Mouse (Mus musculus) testis, adult 2 months (tissue): ENCODE data around the gene Pknox1.
"Not testable (repeated sequence)": the region's sequence is repeated elsewhere in the genome, so short reads cannot be mapped to it uniquely, and the experiment has no call there.

Experiments used
- CTCF ChIP-seq: fragments of 200-500 bp; IDR thresholded peaks from 2 replicates; pipeline ENCODE4 v1.5.1; 2012; ENCODE audit warnings: low read depth, mild to moderate bottlenecking, inconsistent platforms, low read length, moderate library complexity; ENCODE audit not compliant: control insufficient read depth, insufficient read depth, insufficient replicate concordance
- POLR2A ChIP-seq: fragments of 200-500 bp; IDR thresholded peaks from 2 replicates; pipeline ENCODE4 v1.6.1; 2012; ENCODE audit warnings: low read depth, mild to moderate bottlenecking, inconsistent platforms, low read length, moderate library complexity; ENCODE audit not compliant: control insufficient read depth

DNA sequence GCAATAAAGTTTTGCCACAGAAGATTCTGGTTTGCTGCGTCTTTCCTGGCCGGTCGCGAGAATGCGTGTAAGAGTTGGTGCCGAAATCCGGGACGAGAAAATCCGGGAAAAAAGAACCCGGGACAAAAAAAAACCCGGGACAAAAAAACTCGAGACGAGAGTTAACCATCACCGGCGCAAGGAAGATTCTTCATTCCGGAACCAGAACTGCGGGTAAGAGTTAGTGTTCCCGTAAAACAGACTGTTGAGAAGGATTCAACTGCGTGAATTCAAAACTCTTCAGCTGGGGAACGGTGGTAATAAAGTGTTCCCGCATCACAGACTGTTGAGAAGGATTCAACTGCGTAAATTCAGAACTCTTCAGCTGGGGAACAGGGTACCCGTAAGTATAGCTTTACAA lies 11.9 kb upstream of the Pknox1 start:
- TF ChIP-seq CTCF, POLR2A: not testable (repeated sequence)
